Comparison of ENCODE assay signal across 8 mouse cellular contexts in the genomic region with DNA sequence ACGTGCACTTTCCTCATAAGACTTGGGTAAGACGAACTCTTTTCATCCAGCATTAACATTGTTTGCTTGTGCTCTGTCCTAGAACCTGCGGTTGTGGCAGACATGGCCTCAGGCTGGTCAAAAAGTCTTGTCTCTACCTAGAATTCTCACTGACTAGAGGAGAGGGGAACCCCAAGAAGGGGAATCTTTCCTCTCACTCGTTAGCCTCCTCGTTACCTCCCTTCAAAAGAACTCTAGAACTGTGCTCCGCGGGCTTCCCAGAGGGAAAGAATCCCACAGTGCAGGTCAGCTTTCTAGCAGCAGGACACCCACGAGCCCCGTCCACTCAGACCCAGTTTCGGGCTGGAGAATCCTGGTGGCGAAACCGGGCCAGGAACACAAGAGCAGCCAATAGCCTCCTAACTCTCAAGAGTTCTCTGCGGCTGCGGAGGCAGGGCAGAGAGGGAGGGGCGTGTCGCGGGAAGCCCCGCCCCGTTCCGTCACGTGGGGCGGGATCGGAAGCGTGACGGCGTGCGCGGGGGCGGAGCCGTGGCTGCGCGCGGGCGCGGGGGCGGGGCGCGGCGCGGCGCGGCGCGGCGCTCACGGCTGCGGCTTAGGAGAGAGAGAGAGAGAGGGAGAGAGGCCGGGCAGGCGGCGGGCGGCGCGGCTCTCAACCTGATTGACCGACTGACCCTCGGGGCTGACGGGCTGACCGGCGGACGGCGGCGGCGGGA. TPM values are rescaled to one million over a fixed set of nuclear protein-coding genes. Genes with fewer than 3 reads are reported as not detected.
A peak's percentile ranks its signal among the peaks of the same experiment; 100 is the strongest.
DNase-seq lines count a peak whose midpoint lies in the region; ATAC-seq lines count a peak whose summit lies in the region.

Gene Eml4, plus strand, starts transcription at position 553 of the 713 bp plus-strand sequence.

- peak; percentile 88 for DNase-seq in R1 (ENCODE audit: low read depth, low spot score)
- DNase-seq in cerebellum, postnatal 25 days, result peak; percentile 96 to 98
- DNase-seq in frontal cortex, postnatal 25 days (ENCODE audit: low spot score in 2 of 2), result peak; percentile 88
- DNase-seq in hindbrain, embryonic 14.5 days (ENCODE audit: low spot score), result peak; percentile 96
- DNase-seq in layer of hippocampus, postnatal 36 days, result peak; percentile 92 to 93
- DNase-seq in lung, postnatal 36 days, result peak; percentile 95
- peak; percentile 93 for DNase-seq in retina, postnatal 1 day
- peak; percentile 90 to 92 for DNase-seq in urinary bladder, adult 18-20 months (ENCODE audit: low spot score in 2 of 2)

- no peaks in the 10 kb centered on the region for H3K27me3 ChIP-seq in hindbrain, embryonic 14.5 days (ENCODE audit: control insufficient read depth, insufficient read depth, low read length)

- H3K4me2 ChIP-seq in hindbrain, embryonic 14.5 days (replicated peaks), result peak within 1 kb of the TSS; percentile 70

- peaks cover 22% of the 10 kb centered on the region for H3K4me1 ChIP-seq in hindbrain, embryonic 14.5 days (replicated peaks; ENCODE audit: control insufficient read depth, insufficient read depth, low read length)

- peak; percentile 96 for ATAC-seq in hindbrain, embryonic 14.5 days (ENCODE audit: low FRiP score)

- no peaks in the 10 kb centered on the region for H3K36me3 ChIP-seq in hindbrain, embryonic 14.5 days (replicated peaks; ENCODE audit: control insufficient read depth, insufficient read depth)

- peak within 1 kb of the TSS; percentile 88 for H3K27ac ChIP-seq in hindbrain, embryonic 14.5 days

- H3K9me3 ChIP-seq in hindbrain, embryonic 14.5 days (ENCODE audit: control insufficient read depth, low read length), result no peaks in the 10 kb centered on the region

- 1% methylated on average over 55 of the region's 62 CpGs for WGBS in hindbrain, embryonic 14.5 days

- peak within 1 kb of the TSS; percentile 90 for H3K4me3 ChIP-seq in hindbrain, embryonic 14.5 days (replicated peaks; ENCODE audit: low read length)

- peak within 1 kb of the TSS; percentile 91 for H3K9ac ChIP-seq in hindbrain, embryonic 14.5 days

RNA-seq across cellular contexts. Expression of gene Eml4, which starts in this region (rescaled TPM):
- 37.2 and 41.0 TPM in 2 replicates for polyA plus RNA-seq in hindbrain, embryonic 14.5 days (2014; fragmentation: Nextera tagmentation; extraction: Ambion mirVana)
- total RNA-seq in layer of hippocampus, postnatal 36 days (2021), result 10 to 100 TPM; 25.8 to 27.0 TPM

Comparison
In these comparisons a context has a peak if more than half of its experiments do, and no peak if none do; other contexts are left out.
1. Peak in every context shown above with its lines: DNase-seq, ATAC-seq, H3K4me3 ChIP-seq and H3K27ac ChIP-seq.